Mouse (Mus musculus): ENCODE data around the gene Abi3.

- TF ChIP-seq CTCF (IDR thresholded peaks at IDR 0.05; ENCODE audit: borderline replicate concordance, insufficient read depth, low read length) (no peak), POLR2A (IDR thresholded peaks at IDR 0.05; ENCODE audit: low read depth, low read length) (no peak)
Observed at GRCm38 (mm10) chr11:95791787-95792186, 50.5 kb downstream of the Abi3 start.
